Mouse (Mus musculus) CH12.LX (cell line): ENCODE measurements at regions not wholly inside any gene's neighbourhood (a gene's known extent, or its start where the extent isn't known, plus 50 kb on each side); places are given as distances from the start of the nearest gene placed in this dataset.

ENCODE experiments used
- CHD2 ChIP-seq: IDR thresholded peaks from 2 replicates; pipeline ENCODE4 v1.6.1; 2011; ENCODE audit warnings: low read length, improper control_type of control experiment
- CTCF ChIP-seq, 2 experiments: IDR thresholded peaks in 1 of 2; conservative IDR thresholded peaks in 1 of 2; 2 replicates each; pipeline ENCODE4 v1.5.1; 2011 to 2012; ENCODE audit warnings: low read depth in 2 of 2, low read length in 2 of 2, improper control_type of control experiment in 1 of 2, inconsistent platforms in 1 of 2, mild to moderate bottlenecking in 1 of 2, moderate library complexity in 1 of 2
- E2F4 ChIP-seq: IDR thresholded peaks from 2 replicates; pipeline ENCODE4 v1.6.1; 2011; ENCODE audit warnings: low read depth, low read length, improper control_type of control experiment; ENCODE audit not compliant: insufficient replicate concordance
- MAZ ChIP-seq: IDR thresholded peaks from 2 replicates; pipeline ENCODE4 v1.6.1; 2012; ENCODE audit warnings: low read depth, mild to moderate bottlenecking, inconsistent platforms, low read length, improper control_type of control experiment, moderate library complexity
- NELFE ChIP-seq: IDR thresholded peaks from 2 replicates; pipeline ENCODE4 v1.6.1; 2011; ENCODE audit warnings: low read depth, low read length, improper control_type of control experiment
- POLR2A ChIP-seq: IDR thresholded peaks from 2 replicates; pipeline ENCODE4 v1.6.1; 2011; ENCODE audit warnings: low read depth, mild to moderate bottlenecking, improper control_type of control experiment, low read length
- RAD21 ChIP-seq: IDR thresholded peaks from 2 replicates; pipeline ENCODE4 v1.6.1; 2011; ENCODE audit warnings: low read depth, mild to moderate bottlenecking, low read length, improper control_type of control experiment, moderate library complexity
- ZKSCAN1 ChIP-seq: IDR thresholded peaks from 2 replicates; pipeline ENCODE4 v1.6.1; 2012; ENCODE audit warnings: low read depth, inconsistent platforms, low read length, improper control_type of control experiment, borderline replicate concordance

DNA sequence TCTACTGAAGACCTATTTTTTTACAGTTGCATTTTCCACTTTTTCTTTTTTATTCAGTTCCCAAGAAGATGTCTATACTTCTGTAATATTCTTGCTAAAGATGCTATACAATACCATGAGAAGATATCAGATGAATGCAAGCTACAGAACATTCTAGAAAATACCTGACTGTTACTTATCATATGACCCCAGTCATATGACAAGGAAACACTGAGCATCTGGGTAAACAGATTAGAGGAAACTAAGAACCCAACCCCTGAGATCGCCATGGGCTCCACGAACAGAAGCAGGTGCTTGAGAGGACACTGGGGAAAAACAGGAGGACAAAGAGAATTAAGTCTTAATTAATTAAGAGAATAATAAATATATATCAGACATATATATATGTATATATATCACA lies 275.7 kb downstream of the Klf5 start:
- TF ChIP-seq CTCF (conservative IDR thresholded peaks at IDR 0.05 in 1 of 2, IDR thresholded peaks at IDR 0.05 in 1 of 2; ENCODE audit: low read depth in 2 of 2, low read length in 2 of 2) (no peak), RAD21 (no peak), POLR2A (no peak), CHD2 (no peak), E2F4 (no peak), ZKSCAN1 (no peak), NELFE (no peak), MAZ (no peak)
